Mouse (Mus musculus) right cerebral cortex, postnatal 14 days (tissue): ENCODE measurements at regions not wholly inside any gene's neighbourhood (a gene's known extent, or its start where the extent isn't known, plus 50 kb on each side); places are given as distances from the start of the nearest gene placed in this dataset.

Experiments
- DNase-seq: peaks from one replicate; pipeline ENCODE4 v3.0.0; 2022

- DNase-seq = no peak
These were observed 599.1 kb downstream of the Gm19410 start for GRCm38 (mm10) chr8:36364567-36365231.

DNA sequence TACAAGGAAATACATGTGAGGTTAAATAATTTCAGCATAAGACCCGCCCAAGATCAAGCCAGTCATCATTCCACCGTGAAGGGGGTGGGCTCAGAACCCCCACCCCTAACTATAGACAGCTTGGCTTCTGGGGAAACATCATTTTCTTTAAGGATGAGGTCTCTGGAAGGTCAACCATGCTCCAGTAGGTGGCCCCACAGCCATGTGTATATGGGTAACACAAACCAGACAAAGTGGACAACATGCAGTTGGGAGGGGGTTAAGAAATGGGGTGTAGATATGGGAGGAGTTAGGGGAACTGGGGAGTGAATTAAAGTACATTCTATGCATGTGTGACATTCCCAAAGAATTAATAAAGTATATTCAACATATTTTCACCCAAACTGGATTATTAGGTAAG lies 600.4 kb downstream of the Gm19410 start:
- DNase-seq = no peak

DNA sequence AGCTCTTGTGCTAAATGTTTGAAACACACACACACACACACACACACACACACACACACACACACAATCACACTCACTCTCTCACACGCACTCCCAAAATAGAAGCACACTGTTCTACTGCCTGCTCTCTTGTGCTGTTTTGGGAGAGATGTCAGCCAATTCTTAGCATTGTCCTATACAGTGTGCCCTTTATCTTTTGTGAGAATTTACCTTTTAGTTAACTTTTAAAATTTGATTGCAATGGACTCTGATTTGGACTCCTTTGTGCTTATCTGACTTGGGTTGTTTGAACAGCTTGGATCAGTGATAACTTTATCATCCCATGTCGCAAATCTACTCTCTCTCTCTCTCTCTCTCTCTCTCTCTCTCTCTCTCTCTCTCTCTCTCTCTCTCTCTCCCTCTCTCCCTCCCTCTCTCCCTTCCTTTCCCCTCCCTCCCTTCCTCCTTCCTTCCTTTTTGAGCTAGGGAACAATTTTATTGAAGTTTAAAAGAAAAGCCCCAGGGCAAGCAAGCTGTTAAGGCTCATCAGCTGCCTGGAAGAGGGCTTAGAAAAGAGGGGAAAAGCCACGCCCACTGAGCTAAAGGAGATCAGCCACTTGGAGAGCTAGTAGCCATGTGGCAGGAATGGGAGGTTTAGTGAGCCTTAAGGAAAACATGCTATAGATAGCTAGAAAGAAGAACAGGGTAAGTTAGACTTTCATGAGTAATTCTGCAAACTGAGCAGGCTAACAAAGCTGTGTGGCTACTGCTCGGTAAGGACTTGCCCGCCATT lies 611.2 kb downstream of the Gm19410 start:
- no peak for DNase-seq

DNA sequence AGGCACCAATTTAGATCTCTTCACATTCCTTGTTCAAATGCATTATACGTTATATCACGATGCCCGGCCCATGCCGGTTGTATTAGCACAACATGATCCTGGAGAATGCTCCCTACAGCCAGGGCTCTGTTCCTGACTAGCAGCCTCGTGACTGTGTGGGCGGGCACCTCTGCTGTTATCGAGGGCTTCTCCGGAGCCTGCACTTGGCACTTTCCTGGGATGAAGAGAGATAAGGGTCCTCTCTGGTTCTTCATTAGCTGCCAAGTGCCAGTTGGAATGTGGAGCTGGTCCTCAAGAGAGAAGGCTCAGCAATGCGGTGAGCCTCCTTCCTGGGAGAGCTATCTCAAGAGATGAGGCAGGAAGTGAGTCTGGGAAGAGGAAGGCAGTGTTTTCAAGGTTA lies 598.9 kb upstream of the AI429214 start:
- no peak for DNase-seq

DNA sequence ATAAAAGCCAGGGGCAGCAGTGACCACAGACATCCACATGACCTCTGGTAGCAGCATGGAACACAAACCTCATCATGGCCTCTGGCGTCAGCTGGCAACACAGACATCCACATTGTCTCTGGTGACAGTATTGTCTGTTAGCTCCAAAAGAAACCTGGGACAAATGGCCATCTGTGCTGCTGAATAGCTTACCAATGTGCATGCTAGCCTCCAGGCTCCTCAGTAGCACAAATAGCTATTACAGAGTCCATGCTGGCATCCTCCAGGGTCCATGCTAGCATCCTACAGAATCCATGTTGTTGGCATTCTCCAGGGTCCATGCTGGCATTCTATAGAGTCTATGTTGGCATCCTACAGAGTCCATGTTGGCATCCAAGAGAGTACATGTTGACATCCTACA lies 596.9 kb upstream of the AI429214 start:
- no peak for DNase-seq

DNA sequence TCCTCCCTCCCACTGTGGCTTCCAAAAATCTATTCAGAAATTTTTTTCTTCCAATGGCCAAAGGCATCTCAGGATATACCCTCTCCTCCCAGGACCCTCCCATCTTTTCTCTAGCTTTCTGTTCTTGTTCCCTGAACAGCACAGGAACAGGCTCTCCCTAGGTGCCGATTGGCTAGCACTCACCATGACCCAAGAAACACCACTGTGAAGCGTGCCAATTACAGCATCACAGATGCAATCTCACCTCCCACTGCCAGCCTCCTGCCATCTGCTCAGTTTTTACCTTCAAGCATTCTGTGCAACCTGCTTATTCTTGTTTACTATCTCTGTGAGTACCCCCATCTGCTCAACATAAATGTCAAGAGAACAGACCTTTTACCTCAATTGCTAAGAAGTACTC lies 586.7 kb upstream of the AI429214 start:
- no peak for DNase-seq
